Mouse (Mus musculus) ES-E14 (cell line): Measurements from ENCODE around the gene Ephb1.

ENCODE experiments used
- ZC3H11A ChIP-seq: IDR thresholded peaks from 2 replicates; pipeline ENCODE4 v1.6.1; 2012; ENCODE audit warnings: low read depth, mild to moderate bottlenecking, inconsistent platforms, low read length, borderline replicate concordance
- ZNF384 ChIP-seq: IDR thresholded peaks from 2 replicates; pipeline ENCODE4 v1.6.1; 2012; ENCODE audit warnings: low read depth, low read length, inconsistent platforms

- TF ChIP-seq ZC3H11A (no peak), ZNF384 (no peak)
These were observed 231.5 kb downstream of the Ephb1 start for GRCm38 (mm10) chr9:102122880-102123453.
